Mouse (Mus musculus) heart, postnatal 10 days (tissue): Measurements from ENCODE around the gene Ntrk1. TPM values are rescaled to one million over a fixed set of nuclear protein-coding genes. Genes with fewer than 3 reads are reported as not detected.

ENCODE experiments used
- DNase-seq, 2 experiments: peaks; one replicate each; pipeline ENCODE4 v3.0.0; 2021
- intact Hi-C: fragments of 180-260 bp; cut with DNase I; formaldehyde crosslinking; loops from one replicate; pipeline ENCODE4 v1.15.1; 2025
- total RNA-seq, 2 experiments: library from RNA; stranded (reverse); gene quantifications; 2 replicates each; pipeline ENCODE4 v1.2.3; 2021

The Ntrk1 gene
- total RNA-seq, 2 experiments from 2014 or later: 0.15 to 0.29 TPM

DNA sequence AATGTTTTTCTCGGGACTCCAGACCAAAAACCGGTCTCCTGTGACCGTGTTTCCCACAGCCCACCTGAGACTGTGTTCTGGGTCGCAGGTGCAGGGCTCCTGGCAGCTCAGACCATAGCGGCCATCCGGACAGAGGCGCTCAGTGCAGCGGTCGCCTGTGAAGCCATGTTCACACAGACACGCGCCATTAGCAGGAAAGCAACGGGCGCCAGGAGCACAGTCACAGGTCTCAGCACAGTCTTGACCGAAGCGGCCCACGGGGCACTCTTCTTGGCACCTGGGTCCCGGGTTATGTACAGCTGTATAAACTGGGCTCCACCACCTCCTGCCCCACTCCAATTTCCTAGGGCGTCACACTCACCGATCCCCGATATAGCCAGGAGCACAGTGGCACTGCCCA, 38.5 kb downstream of the Ntrk1 start:
- no peak for DNase-seq
- intact Hi-C loops: loop anchor here (1.0 kb wide), 2 partner anchors 13 to 61 kb away; no protein-coding TSS in a partner anchor

GRCm38 (mm10) chr3:87755964-87756363, 39.0 kb downstream of the Ntrk1 start:
- intact Hi-C loops: loop anchor here (1.0 kb wide), 2 partner anchors 13 to 61 kb away; no protein-coding TSS in a partner anchor
- peak; percentile 89 to 93 for DNase-seq

- intact Hi-C loops: no loop called here
These were observed 41.1 kb downstream of the Ntrk1 start for GRCm38 (mm10) chr3:87753829-87754228.

DNA sequence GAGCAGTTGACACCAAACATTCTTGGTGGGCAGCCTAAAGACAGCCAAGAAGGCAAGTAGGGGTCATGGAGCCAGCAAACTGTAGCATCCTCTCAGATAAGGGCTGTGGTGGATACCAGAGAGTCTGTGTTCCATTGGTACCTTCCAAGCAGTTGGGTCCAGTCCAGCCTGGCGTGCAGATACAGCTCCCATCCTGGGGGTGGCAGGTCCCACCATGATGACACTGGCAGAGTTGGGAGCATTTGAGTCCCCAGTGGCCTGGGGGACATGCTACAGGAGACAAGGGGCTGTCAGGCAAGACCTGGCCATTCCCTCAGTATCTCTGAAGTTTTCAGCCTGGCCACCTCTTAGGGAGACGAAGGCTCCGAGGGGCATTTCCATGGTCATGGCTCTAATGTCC, 42.4 kb downstream of the Ntrk1 start:
- DNase-seq: no peak
- intact Hi-C loops: no loop called here

More at GRCm38 (mm10) chr3:87753829-87754228, 41.1 kb downstream of the Ntrk1 start:
- no peak for DNase-seq

DNA sequence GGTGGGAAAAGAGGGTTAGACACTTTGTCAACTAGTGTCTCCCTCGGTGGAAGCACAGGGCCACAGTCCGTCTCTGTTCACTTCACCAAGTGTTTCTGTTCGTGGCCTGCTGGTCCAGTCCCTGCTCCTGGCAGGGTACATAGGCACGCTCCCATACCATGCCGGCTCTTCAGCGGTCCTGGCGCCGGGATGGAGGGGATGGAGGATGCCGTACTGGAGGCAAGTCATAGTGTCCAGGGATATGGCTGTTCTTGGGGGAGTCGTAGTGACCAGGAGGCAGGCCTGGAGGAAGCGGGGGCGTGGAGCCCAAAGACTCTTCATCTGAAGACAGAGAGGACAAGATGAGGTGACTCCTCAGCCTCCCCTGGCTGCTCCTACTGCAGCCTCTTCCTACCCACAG, 45.0 kb downstream of the Ntrk1 start:
- no peak for DNase-seq
- intact Hi-C loops: no loop called here

GRCm38 (mm10) chr3:87749036-87749435, 45.9 kb downstream of the Ntrk1 start:
- DNase-seq: peak; percentile 69
- intact Hi-C loops: no loop called here

DNA sequence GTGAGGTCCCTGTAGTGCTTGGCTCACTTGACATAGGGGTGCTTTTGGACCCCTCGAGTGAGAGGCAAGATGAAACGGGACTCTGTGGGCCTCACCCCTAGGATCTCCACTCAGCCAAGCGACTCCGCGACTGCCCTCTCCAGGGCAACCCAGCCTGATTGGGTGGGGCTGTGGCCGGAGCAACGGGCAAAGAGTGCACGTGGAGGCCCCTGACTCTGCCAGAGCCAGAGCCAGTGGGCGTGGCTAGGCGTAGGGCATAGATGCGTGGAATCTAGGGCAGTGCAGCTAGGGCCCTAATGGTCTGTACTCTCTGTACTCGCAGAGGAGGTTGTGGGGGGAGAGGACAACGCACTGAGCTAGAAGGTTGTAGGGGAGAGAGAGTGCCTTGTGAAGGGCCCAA, 46.5 kb downstream of the Ntrk1 start, which contains the start of gene Lrrc71:
TSS of gene Lrrc71 (minus strand) at position 195 of the 400 bp plus-strand sequence.
- no peak for DNase-seq
- intact Hi-C loops: no loop called here

DNA sequence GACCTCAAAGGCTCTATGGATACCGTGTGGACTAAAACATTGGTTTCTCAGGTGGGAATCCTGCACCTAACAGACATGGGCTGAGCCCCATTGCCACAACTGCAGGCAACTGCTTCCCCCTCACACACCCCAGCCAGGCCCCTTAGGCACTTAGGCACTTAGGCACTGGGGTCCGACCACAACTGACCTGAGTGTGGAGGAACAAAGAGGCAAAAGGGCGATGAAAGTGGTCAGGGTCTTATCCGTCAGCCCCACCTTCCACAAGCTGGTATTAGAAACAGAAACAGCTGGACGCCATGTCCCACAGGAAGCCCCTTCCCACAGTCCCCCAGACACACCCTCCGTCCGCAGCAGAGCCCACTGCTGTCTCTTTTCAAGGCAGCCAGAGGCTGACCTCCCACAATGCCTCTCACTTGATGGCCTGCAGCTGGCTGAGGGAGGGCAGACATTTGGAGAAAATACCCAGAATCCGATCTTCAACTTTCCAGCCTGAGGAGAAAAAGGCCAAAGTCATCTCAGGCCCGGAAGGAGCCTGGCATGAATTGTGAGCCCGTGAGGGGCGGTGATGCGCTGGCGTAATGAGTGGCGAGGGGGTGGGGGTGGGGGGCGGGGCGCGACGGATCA, 49.8 kb downstream of the Ntrk1 start:
- intact Hi-C loops: no loop called here
- DNase-seq: peak in 1 of 2 experiments; percentile 57

DNA sequence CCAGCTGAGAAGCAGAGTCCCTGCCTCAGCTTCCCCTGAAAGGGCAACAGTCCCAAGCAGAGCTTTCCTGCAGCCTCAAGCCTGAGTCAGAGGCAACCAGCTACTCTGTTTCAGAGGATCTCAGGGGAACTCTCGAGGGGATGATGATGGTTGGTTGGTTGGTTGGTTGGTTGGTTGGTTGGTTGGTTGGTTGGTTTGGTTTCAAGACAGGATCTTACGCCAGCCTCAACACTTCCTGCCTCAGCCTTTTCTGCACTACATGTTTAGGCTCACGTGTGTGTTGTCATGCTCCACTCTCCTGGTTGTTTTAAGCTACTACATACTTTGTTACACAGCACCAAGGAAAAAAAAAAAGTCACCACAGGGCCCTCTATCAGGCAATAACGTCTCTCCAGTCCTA, 51.0 kb downstream of the Ntrk1 start:
- DNase-seq: no peak
- intact Hi-C loops: no loop called here

GRCm38 (mm10) chr3:87742735-87743134, 52.2 kb downstream of the Ntrk1 start:
- intact Hi-C loops: no loop called here
- no peak for DNase-seq

DNA sequence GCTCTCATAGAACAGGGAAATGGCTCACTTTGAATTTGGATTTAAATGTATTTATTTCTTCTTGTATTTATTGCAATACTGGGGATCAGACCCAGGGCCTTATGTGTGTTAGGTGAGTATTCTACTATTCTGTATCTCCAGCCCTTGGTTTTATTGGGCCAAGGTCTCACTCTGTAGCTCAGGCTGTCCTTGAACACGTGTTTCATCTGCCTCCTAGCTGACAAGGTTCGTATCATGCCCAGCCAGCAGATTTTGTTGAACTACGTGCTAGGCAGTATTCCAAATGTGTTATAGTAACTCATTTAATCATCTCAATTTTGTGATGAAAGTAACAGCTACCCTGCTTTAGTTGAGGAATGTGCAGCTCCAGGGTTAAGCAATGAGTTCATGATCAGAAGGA, 52.9 kb downstream of the Ntrk1 start:
- intact Hi-C loops: no loop called here

DNA sequence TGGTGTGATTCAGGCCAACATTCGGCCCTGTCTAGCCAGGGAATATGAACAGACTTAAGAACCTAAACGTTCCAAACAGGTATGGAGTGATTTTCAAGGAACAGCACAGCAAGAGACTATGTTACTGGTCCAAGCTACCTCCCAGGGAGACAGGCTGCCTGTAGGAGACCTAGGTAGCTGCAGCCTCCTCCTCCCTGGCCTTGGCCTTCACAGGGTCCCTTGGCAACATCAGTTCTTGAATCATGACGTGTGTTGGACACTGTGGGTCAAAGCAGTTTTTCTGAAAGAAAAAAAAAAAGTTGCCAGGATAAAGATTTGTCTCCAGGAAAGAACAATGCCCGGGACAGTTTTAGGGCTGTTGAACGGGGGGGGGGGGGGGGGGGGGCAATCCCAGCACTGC, 56.1 kb downstream of the Ntrk1 start:
- DNase-seq: no peak
- intact Hi-C loops: no loop called here

More for the DNA sequence above, 52.9 kb downstream of the Ntrk1 start:
- DNase-seq: no peak

DNA sequence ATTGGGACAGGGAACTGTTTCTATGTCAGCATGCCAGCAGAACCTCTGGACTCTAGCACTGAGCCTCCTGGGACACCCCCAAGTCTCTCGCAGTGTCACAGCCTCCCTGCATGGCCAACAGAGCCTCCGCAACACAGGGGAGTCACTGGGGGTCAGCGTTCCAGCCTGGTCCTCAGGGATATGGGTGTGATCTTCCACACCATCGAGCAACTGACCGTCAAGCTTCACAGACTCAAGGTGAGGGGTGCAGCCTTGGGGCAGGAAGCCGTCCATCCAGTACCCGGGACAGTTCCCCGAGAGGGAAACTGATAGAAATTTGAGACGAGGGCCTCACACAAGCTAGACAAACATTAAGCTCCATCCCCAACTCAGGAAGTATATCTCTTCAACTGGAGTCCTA, 59.6 kb downstream of the Ntrk1 start:
- DNase-seq: no peak
- intact Hi-C loops: no loop called here

- intact Hi-C loops: no loop called here
- no peak for DNase-seq
These were observed 60.8 kb downstream of the Ntrk1 start for GRCm38 (mm10) chr3:87733984-87734761.

GRCm38 (mm10) chr3:87733098-87733497, 61.9 kb downstream of the Ntrk1 start:
- intact Hi-C loops: no loop called here
- no peak for DNase-seq

DNA sequence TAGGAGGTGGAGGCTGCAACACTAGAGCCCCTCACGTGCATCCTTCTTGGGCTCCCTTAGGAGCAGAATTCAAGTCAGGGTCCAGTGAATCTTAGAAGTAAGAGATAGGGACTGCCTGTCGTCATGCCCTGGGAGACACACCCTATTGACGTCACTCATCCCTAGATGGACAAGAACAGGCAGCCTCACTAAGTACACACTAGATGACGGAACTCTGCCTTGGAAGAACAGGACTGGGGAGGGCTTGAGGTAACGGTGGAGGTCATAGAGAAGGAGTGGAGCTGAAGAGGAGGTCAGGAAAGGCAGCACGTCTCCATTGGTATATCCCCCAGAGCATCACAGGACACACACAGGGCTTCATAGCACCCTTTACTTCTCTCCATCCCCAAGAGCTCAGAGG, 66.3 kb downstream of the Ntrk1 start:
- intact Hi-C loops: no loop called here

More for the DNA sequence above, 66.3 kb downstream of the Ntrk1 start:
- DNase-seq: no peak

Other genes starting within 250 kb of the Ntrk1 start
- gene Arhgef11, start 177.6 kb downstream of the Ntrk1 start, total RNA-seq: 10 to 100 TPM; 23.0 to 23.1 TPM
- gene Lrrc71, start 46.5 kb downstream of the Ntrk1 start, total RNA-seq: under 1 TPM; 0.29 to 0.50 TPM
- gene Insrr, start 1.8 kb upstream of the Ntrk1 start, total RNA-seq: under 1 TPM; 0.20 to 0.55 TPM
- gene Pear1, start 29.1 kb upstream of the Ntrk1 start, total RNA-seq: 10 to 100 TPM; 29.5 to 30.7 TPM
- gene Sh2d2a, start 51.6 kb upstream of the Ntrk1 start, total RNA-seq: under 1 TPM; 0.10 to 0.31 TPM
- 10 to 100 TPM; 54.8 to 56.2 TPM for gene Prcc, start 90.4 kb upstream of the Ntrk1 start, total RNA-seq
- 100 to 1,000 TPM; 106 to 112 TPM for gene Hdgf, start 111.2 kb upstream of the Ntrk1 start, total RNA-seq
- 10 to 100 TPM; 60.5 to 75.5 TPM for gene Mrpl24, start 124.3 kb upstream of the Ntrk1 start, total RNA-seq
- 10 to 100 TPM; 16.2 to 18.9 TPM for gene Isg20l2, start 135.2 kb upstream of the Ntrk1 start, total RNA-seq
- 1 to 10 TPM; 6.8 to 7.0 TPM for gene Rrnad1, start 135.6 kb upstream of the Ntrk1 start, total RNA-seq
- under 1 TPM; 0.57 to 0.81 TPM for gene Crabp2, start 153.5 kb upstream of the Ntrk1 start, total RNA-seq
- gene Nes, start 175.9 kb upstream of the Ntrk1 start, total RNA-seq: 10 to 100 TPM; 56.4 to 62.4 TPM
- under 1 TPM in 1 of 2 experiments, not detected in 1; 0.17 TPM for gene Bcan, start 205.1 kb upstream of the Ntrk1 start, total RNA-seq
- gene Hapln2, start 232.4 kb upstream of the Ntrk1 start, total RNA-seq: not detected
- gene Gpatch4, start 247.9 kb upstream of the Ntrk1 start, total RNA-seq: 1 to 10 TPM; 7.2 to 8.4 TPM